Mouse (Mus musculus): ENCODE measurements at regions not wholly inside any gene's neighbourhood (a gene's known extent, or its start where the extent isn't known, plus 50 kb on each side); places are given as distances from the start of the nearest gene placed in this dataset.
A peak's percentile ranks its signal among the peaks of the same experiment; 100 is the strongest.

DNA sequence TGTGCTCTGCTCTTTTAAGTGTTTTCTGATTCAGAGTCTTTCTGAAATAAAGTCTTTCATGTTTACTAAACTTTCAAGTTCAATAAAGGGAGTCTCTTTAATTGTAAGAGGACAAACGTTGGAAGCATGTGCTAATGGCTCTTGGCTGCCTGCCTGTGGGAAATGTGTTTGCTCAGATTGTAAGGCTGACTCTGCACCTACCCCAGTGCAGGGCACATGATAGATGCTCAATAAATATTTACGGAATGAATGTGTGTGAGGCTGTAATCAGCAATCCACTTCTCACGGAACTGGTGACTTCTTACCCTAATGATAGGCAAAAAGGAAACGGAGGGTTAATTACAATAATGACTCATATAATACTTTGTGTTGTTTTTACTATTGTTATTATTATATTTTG, 389.0 kb upstream of the Klf4 start:
- Histone ChIP-seq H3K36me3 (ENCODE audit: control insufficient read depth, insufficient read depth, low read length) (no peaks in the 10 kb centered on the region), H3K9me3 (ENCODE audit: control insufficient read depth, low read length) (no peaks in the 10 kb centered on the region), H3K27me3 (ENCODE audit: control insufficient read depth, insufficient read depth, low read length) (no peaks in the 10 kb centered on the region), H3K4me1 (replicated peaks; ENCODE audit: control insufficient read depth, insufficient read depth) (no peaks in the 10 kb centered on the region), H3K9ac (ENCODE audit: low read length) (no peak overlapping the region), H3K4me3 (ENCODE audit: low read depth, low read length) (no peak overlapping the region), H3K27ac (replicated peaks) (0 out of 2 replicates have a peak overlapping the region, but pooled peaks have one; percentile 20), H3K4me2 (replicated peaks; ENCODE audit: low read depth) (no peak overlapping the region)
- DNase-seq (ENCODE audit: low spot score) (peak; percentile 73), ATAC-seq (ENCODE audit: low FRiP score, low TSS enrichment) (peak; percentile 93)
- 31% methylated on average over 4 of the region's 4 CpGs for WGBS
- TF ChIP-seq EP300 (optimal IDR thresholded peaks at IDR 0.05), result no peak
- TF ChIP-seq CTCF (IDR thresholded peaks at IDR 0.05; ENCODE audit: low read depth), result no peak

DNA sequence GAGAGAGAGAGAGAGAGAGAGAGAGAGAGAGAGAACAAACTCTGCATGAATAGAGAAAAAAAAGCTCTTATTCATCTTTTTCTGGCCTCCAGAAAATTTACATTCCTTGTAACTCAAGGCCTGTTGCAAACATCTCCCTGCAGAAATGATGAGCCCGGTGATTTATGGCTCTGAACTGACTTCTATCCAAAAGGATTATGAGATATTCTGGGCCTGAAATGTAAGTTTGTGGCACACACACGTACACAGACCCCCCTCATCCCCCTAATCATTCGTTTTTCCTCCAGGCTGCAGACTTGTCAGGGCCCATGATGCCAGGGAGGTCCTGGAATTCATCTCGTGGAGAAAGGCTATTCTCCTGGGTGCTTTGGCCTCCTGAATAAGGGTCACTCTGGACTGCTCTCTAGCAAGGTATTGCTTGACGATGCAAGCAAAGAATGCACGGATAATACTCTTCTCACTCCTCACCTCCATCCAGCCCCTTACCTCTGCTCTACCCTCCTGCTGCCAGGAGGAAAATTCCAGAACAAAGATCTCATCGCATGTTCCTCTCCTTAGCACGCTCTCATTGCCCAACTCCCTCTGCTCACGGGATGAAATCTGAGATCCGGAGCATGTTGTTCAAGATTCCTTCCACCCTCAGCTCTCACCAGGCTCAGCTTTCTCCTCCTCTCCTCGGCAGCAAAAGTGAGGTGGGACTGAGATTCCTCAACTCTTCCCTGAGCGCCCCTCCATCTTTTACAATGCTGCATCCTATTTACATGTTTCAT, 362.0 kb upstream of the Klf4 start:
- Histone ChIP-seq H3K4me2 (replicated peaks; ENCODE audit: low read depth) (no peak overlapping the region), H3K4me1 (replicated peaks; ENCODE audit: control insufficient read depth, insufficient read depth) (no peaks in the 10 kb centered on the region), H3K27ac (replicated peaks) (peak overlapping the region; percentile 35; the same call in 1 of the 2 replicates), H3K4me3 (ENCODE audit: low read depth, low read length) (no peak overlapping the region), H3K27me3 (ENCODE audit: control insufficient read depth, insufficient read depth, low read length) (no peaks in the 10 kb centered on the region), H3K9me3 (ENCODE audit: control insufficient read depth, low read length) (no peaks in the 10 kb centered on the region), H3K36me3 (ENCODE audit: control insufficient read depth, insufficient read depth, low read length) (no peaks in the 10 kb centered on the region), H3K9ac (ENCODE audit: low read length) (no peak overlapping the region)
- no peak for DNase-seq (ENCODE audit: low spot score)
- 40% methylated on average over 12 of the region's 12 CpGs for WGBS
- TF ChIP-seq CTCF (IDR thresholded peaks at IDR 0.05; ENCODE audit: low read depth), result no peak
- no peak for TF ChIP-seq EP300 (optimal IDR thresholded peaks at IDR 0.05)
- peak; percentile 45; the same call in 1 of the 2 replicates for ATAC-seq (ENCODE audit: low FRiP score, low TSS enrichment)

DNA sequence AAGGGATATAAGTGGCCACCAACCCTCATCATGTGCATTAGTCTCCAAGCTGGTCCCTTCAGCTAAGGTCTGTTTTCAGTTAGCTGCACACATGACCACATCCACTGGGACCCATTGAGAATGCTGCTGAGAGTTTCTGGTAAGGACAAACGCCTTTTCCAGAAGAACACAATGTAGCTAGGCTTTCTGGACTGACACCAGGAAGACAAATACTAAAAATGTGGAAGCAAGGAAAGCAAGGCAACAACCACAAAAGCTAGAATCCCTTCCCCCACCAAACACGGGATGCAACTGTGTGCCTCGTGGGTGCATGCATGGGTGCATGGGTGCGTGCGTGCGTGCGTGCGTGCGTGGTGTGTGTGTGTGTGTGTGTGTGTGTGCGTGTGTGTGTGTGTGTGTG, 359.4 kb upstream of the Klf4 start:
- H3K4me2 ChIP-seq (replicated peaks; ENCODE audit: low read depth), result no peak overlapping the region
- H3K36me3 ChIP-seq (ENCODE audit: control insufficient read depth, insufficient read depth, low read length), result no peaks in the 10 kb centered on the region
- H3K4me3 ChIP-seq (ENCODE audit: low read depth, low read length), result no peak overlapping the region
- no peak for ATAC-seq (ENCODE audit: low FRiP score, low TSS enrichment)
- no peaks in the 10 kb centered on the region for H3K27me3 ChIP-seq (ENCODE audit: control insufficient read depth, insufficient read depth, low read length)
- H3K9me3 ChIP-seq (ENCODE audit: control insufficient read depth, low read length), result no peaks in the 10 kb centered on the region
- H3K27ac ChIP-seq (replicated peaks), result no peak overlapping the region
- no peak for DNase-seq (ENCODE audit: low spot score)
- 90% methylated on average over 9 of the region's 10 CpGs for WGBS
- TF ChIP-seq EP300 (optimal IDR thresholded peaks at IDR 0.05), result no peak
- TF ChIP-seq CTCF (IDR thresholded peaks at IDR 0.05; ENCODE audit: low read depth), result no peak
- H3K9ac ChIP-seq (ENCODE audit: low read length), result no peak overlapping the region
- H3K4me1 ChIP-seq (replicated peaks; ENCODE audit: control insufficient read depth, insufficient read depth), result no peaks in the 10 kb centered on the region

DNA sequence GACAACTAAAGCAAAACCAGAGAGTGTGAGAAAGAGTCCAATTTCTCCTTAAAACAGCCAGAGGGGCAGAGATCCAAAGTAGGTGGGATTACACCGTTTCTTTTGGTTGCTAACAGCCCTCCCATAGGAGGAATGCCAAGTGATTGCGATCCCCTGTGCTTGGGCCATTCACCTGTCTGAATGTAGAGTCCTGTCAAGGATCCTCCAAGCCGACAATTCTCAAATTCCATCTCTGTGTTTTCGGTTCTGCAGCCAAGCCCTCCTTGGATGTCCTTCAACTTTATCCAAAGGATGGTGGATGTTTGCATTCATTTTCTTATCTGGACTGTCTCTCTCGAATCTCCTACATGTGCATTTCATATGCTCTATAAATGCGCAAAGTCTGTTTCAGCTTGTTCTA, 355.3 kb upstream of the Klf4 start:
- DNase-seq (ENCODE audit: low spot score), result no peak
- Histone ChIP-seq H3K36me3 (ENCODE audit: control insufficient read depth, insufficient read depth, low read length) (no peaks in the 10 kb centered on the region), H3K4me1 (replicated peaks; ENCODE audit: control insufficient read depth, insufficient read depth) (no peaks in the 10 kb centered on the region), H3K27ac (replicated peaks) (no peak overlapping the region), H3K4me3 (ENCODE audit: low read depth, low read length) (no peak overlapping the region), H3K27me3 (ENCODE audit: control insufficient read depth, insufficient read depth, low read length) (no peaks in the 10 kb centered on the region), H3K9ac (ENCODE audit: low read length) (no peak overlapping the region), H3K9me3 (ENCODE audit: control insufficient read depth, low read length) (no peaks in the 10 kb centered on the region), H3K4me2 (replicated peaks; ENCODE audit: low read depth) (no peak overlapping the region)
- no peak for TF ChIP-seq CTCF (IDR thresholded peaks at IDR 0.05; ENCODE audit: low read depth)
- TF ChIP-seq EP300 (optimal IDR thresholded peaks at IDR 0.05), result no peak
- 67% methylated on average over 6 of the region's 6 CpGs for WGBS
- no peak for ATAC-seq (ENCODE audit: low FRiP score, low TSS enrichment)

DNA sequence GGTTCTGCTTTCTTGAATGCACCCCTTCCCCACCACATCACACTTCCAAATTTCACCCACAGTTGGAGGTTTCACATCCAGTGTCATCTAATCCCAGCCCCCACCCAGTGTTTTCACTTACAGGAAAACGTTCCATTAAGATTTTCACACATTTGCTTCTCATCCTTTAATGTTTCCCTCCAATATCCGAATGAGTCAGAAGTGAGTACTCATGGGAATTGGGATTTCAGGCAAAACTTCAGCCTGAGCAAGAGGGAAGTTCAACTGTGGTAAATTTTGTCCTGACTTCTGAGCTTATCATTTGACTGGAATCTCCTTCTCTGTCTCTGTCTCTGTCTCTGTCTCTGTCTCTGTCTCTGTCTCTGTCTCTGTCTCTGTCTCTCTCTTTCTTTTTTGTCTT, 350.3 kb upstream of the Klf4 start:
- Histone ChIP-seq H3K27me3 (ENCODE audit: control insufficient read depth, insufficient read depth, low read length) (no peaks in the 10 kb centered on the region), H3K27ac (replicated peaks) (no peak overlapping the region), H3K9ac (ENCODE audit: low read length) (no peak overlapping the region), H3K36me3 (ENCODE audit: control insufficient read depth, insufficient read depth, low read length) (no peaks in the 10 kb centered on the region), H3K4me1 (replicated peaks; ENCODE audit: control insufficient read depth, insufficient read depth) (no peaks in the 10 kb centered on the region), H3K4me2 (replicated peaks; ENCODE audit: low read depth) (no peak overlapping the region), H3K9me3 (ENCODE audit: control insufficient read depth, low read length) (no peaks in the 10 kb centered on the region), H3K4me3 (ENCODE audit: low read depth, low read length) (no peak overlapping the region)
- TF ChIP-seq EP300 (optimal IDR thresholded peaks at IDR 0.05), result no peak
- no peak for DNase-seq (ENCODE audit: low spot score)
- WGBS, result 39% methylated on average over 2 of the region's 2 CpGs
- no peak for ATAC-seq (ENCODE audit: low FRiP score, low TSS enrichment)

DNA sequence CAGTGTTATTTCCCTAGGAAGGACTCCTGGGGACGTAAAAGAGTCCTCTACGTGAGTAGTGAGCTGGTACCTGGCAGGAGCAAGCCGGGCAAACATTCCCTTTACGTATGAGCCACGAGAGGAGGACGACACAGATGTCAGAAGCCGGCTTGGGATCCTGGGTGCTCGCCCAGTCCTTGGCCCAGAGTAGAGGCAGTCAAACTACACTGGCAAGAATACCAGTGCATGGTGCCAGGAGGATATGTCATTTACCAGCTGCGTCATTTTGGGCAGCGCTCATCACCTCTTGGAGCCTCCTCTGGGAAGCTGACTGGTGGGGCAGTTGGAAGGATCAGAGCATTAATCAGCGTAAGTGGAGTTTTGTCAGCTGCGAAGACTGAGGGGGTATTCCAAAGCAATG, 343.0 kb upstream of the Klf4 start:
- Histone ChIP-seq H3K4me2 (replicated peaks; ENCODE audit: low read depth) (no peak overlapping the region), H3K4me3 (ENCODE audit: low read depth, low read length) (no peak overlapping the region), H3K9ac (ENCODE audit: low read length) (no peak overlapping the region), H3K27ac (replicated peaks) (no peak overlapping the region), H3K4me1 (replicated peaks; ENCODE audit: control insufficient read depth, insufficient read depth) (no peaks in the 10 kb centered on the region), H3K36me3 (ENCODE audit: control insufficient read depth, insufficient read depth, low read length) (no peaks in the 10 kb centered on the region), H3K9me3 (ENCODE audit: control insufficient read depth, low read length) (no peaks in the 10 kb centered on the region), H3K27me3 (ENCODE audit: control insufficient read depth, insufficient read depth, low read length) (no peaks in the 10 kb centered on the region)
- DNase-seq (ENCODE audit: low spot score), result no peak
- no peak for TF ChIP-seq EP300 (optimal IDR thresholded peaks at IDR 0.05)
- no peak for TF ChIP-seq CTCF (IDR thresholded peaks at IDR 0.05; ENCODE audit: low read depth)
- 81% methylated on average over 12 of the region's 12 CpGs for WGBS
- no peak for ATAC-seq (ENCODE audit: low FRiP score, low TSS enrichment)

Measured in stomach, postnatal 0 days (tissue).